Mouse (Mus musculus) MEL (cell line): ENCODE results near the gene Ptcd2. TPM values are rescaled to one million over a fixed set of nuclear protein-coding genes. Genes with fewer than 3 reads are reported as not detected.

Experiments used
- DNase-seq: peaks from one replicate; pipeline ENCODE4 v3.0.0; 2011; ENCODE audit warnings: low read depth, low spot score
- H3K27ac ChIP-seq: 2 replicates; pipeline ENCODE4 v1.5.1; 2012; ENCODE audit warnings: low read depth, mild to moderate bottlenecking, control low read depth, low read length, moderate library complexity; ENCODE audit not compliant: control insufficient read depth
- H3K27me3 ChIP-seq, 2 experiments: fragments of 150-350 bp in 1 of 2; sonication (generic) in 1 of 2; 2 replicates each; pipeline ENCODE4 v1.6.1; 2012; ENCODE audit warnings: low read length in 2 of 2, mild to moderate bottlenecking in 2 of 2, improper control_type of control experiment in 1 of 2, moderate library complexity in 1 of 2; ENCODE audit not compliant: insufficient read depth in 2 of 2, control insufficient read depth in 1 of 2
- H3K36me3 ChIP-seq, 2 experiments: 2 replicates each; pipeline ENCODE4 v1.6.1; 2012 to 2014; ENCODE audit warnings: low read length in 2 of 2, improper control_type of control experiment in 1 of 2, inconsistent platforms in 1 of 2, mild to moderate bottlenecking in 1 of 2; ENCODE audit not compliant: insufficient read depth in 2 of 2, control insufficient read depth in 1 of 2
- H3K4me1 ChIP-seq, 2 experiments: fragments of 150-350 bp in 1 of 2; sonication (generic) in 1 of 2; 2 replicates each; pipeline ENCODE4 v1.6.1; 2012; ENCODE audit warnings: low read length in 2 of 2, improper control_type of control experiment in 1 of 2, mild to moderate bottlenecking in 1 of 2; ENCODE audit not compliant: insufficient read depth in 2 of 2, control insufficient read depth in 1 of 2
- H3K4me3 ChIP-seq, 2 experiments: fragments of 150-350 bp in 1 of 2; sonication (generic) in 1 of 2; 2 replicates each; pipeline ENCODE4 v1.5.1; 2012; ENCODE audit warnings: low read depth in 2 of 2, low read length in 2 of 2, mild to moderate bottlenecking in 2 of 2, moderate library complexity in 2 of 2, control low read depth in 1 of 2, improper control_type of control experiment in 1 of 2; ENCODE audit not compliant: control insufficient read depth in 1 of 2, insufficient read depth in 1 of 2
- H3K79me2 ChIP-seq: 2 replicates; pipeline ENCODE4 v1.6.1; 2012; ENCODE audit warnings: mild to moderate bottlenecking, low read length, moderate library complexity; ENCODE audit not compliant: control insufficient read depth, poor library complexity, insufficient read depth
- H3K9ac ChIP-seq: 2 replicates; pipeline ENCODE4 v1.6.1; 2012; ENCODE audit warnings: low read depth, mild to moderate bottlenecking, control low read depth, low read length, moderate library complexity; ENCODE audit not compliant: control insufficient read depth, poor library complexity, severe bottlenecking
- H3K9me3 ChIP-seq: fragments of 150-350 bp; sonication (generic); replicated peaks from 2 replicates; pipeline ENCODE4 v1.6.1; 2012; ENCODE audit warnings: mild to moderate bottlenecking, low read length, improper control_type of control experiment, moderate library complexity; ENCODE audit not compliant: insufficient read depth
- CHD1 ChIP-seq: IDR thresholded peaks from 2 replicates; pipeline ENCODE4 v1.6.1; 2012; ENCODE audit warnings: low read depth, mild to moderate bottlenecking, inconsistent platforms, low read length, improper control_type of control experiment
- E2F4 ChIP-seq: IDR thresholded peaks from 2 replicates; pipeline ENCODE4 v1.6.1; 2011; ENCODE audit warnings: low read depth, low read length, improper control_type of control experiment, borderline replicate concordance
- EP300 ChIP-seq, 2 experiments: IDR thresholded peaks; 2 replicates each; pipeline ENCODE4 v1.6.1; 2011; ENCODE audit warnings: improper control_type of control experiment in 2 of 2, low read length in 2 of 2, low read depth in 1 of 2, mild to moderate bottlenecking in 1 of 2
- GATA1 ChIP-seq: IDR thresholded peaks from 2 replicates; pipeline ENCODE4 v1.6.1; 2011; ENCODE audit warnings: low read depth, low read length, improper control_type of control experiment
- JUND ChIP-seq: IDR thresholded peaks from 2 replicates; pipeline ENCODE4 v1.6.1; 2011; ENCODE audit warnings: low read depth, mild to moderate bottlenecking, improper control_type of control experiment, low read length
- MAZ ChIP-seq: IDR thresholded peaks from 2 replicates; pipeline ENCODE4 v1.6.1; 2012; ENCODE audit warnings: low read depth, mild to moderate bottlenecking, inconsistent platforms, low read length, improper control_type of control experiment
- MEF2A ChIP-seq: IDR thresholded peaks from 2 replicates; pipeline ENCODE4 v1.6.1; 2014; ENCODE audit warnings: low read depth, mild to moderate bottlenecking, inconsistent platforms, low read length, improper control_type of control experiment; ENCODE audit not compliant: poor library complexity, insufficient replicate concordance, severe bottlenecking; ENCODE audit errors: extremely low read depth
- MYC ChIP-seq: IDR thresholded peaks from 2 replicates; pipeline ENCODE4 v1.6.1; 2011; ENCODE audit warnings: low read depth, mild to moderate bottlenecking, low read length, improper control_type of control experiment, moderate library complexity
- POLR2A ChIP-seq, 2 experiments: IDR thresholded peaks; 2 replicates each; pipeline ENCODE4 v1.6.1; 2011 to 2012; ENCODE audit warnings: low read length in 2 of 2, mild to moderate bottlenecking in 2 of 2, control low read depth in 1 of 2, improper control_type of control experiment in 1 of 2, low read depth in 1 of 2, moderate library complexity in 1 of 2; ENCODE audit not compliant: control insufficient read depth in 1 of 2, insufficient read depth in 1 of 2, poor library complexity in 1 of 2
- POLR2AphosphoS2 ChIP-seq: IDR thresholded peaks from 2 replicates; pipeline ENCODE4 v1.6.1; 2011; ENCODE audit warnings: low read length, improper control_type of control experiment
- POLR2AphosphoS5 ChIP-seq: IDR thresholded peaks from 2 replicates; pipeline ENCODE4 v1.6.1; 2012; ENCODE audit warnings: low read depth, borderline replicate concordance, mild to moderate bottlenecking, inconsistent platforms, low read length, moderate library complexity, mixed read lengths
- TBP ChIP-seq: IDR thresholded peaks from 2 replicates; pipeline ENCODE4 v1.8.0; 2011; ENCODE audit warnings: low read depth, low read length, improper control_type of control experiment
- TCF12 ChIP-seq: IDR thresholded peaks from 2 replicates; pipeline ENCODE4 v1.6.1; 2014; ENCODE audit warnings: low read depth, mild to moderate bottlenecking, inconsistent platforms, low read length, improper control_type of control experiment, moderate library complexity
- ZNF384 ChIP-seq: IDR thresholded peaks from 2 replicates; pipeline ENCODE4 v1.6.1; 2012; ENCODE audit warnings: low read depth, mild to moderate bottlenecking, inconsistent platforms, low read length, improper control_type of control experiment
- polyA plus RNA-seq, 2 experiments: library from polyadenylated mRNA; stranded (reverse) in 1 of 2; unstranded in 1 of 2; fragments of >175 nt in 1 of 2; fragments of >200 nt in 1 of 2; gene quantifications; 2 replicates each; pipeline versions ENCODE4 v1.2.1 to v1.2.4; 2012; ENCODE audit warnings: low replicate concordance in 2 of 2, low read depth in 1 of 2; ENCODE audit not compliant: insufficient read length in 2 of 2, insufficient read depth in 1 of 2, missing spikeins in 1 of 2
- total RNA-seq: library from RNA; depleted of rRNA; stranded (reverse); fragments of 300-350 nt; gene quantifications from 2 replicates; pipeline ENCODE4 v1.2.3, GENCODE M21; 2012

Ptcd2 gene
- total and polyA plus RNA-seq, 3 experiments, result 42.9 to 55.3 TPM; not detected in 1

DNA sequence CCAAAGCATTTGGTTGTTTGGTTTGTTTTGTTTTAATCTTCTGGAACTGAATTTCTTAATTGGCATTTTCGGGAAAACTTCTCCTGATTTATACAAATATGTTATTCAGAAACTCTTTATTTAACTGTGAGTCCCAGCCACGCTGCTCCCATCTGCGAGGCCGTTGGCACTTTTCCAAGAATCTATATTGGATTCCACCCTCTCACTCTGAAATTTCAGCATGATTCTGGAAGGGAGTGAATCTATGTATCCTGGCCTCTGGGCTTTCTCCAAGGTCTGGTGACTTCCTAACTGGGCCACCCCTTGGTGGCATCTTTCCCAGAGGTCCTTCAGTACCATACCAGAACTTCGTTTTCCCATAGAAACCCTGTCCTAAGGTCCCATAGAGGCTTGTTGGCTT lies 40.7 kb downstream of the Ptcd2 start:
- no peaks in the 10 kb centered on the region for H3K79me2 ChIP-seq
- no peaks in the 10 kb centered on the region; a peak in 1 of 4 replicates for H3K27me3 ChIP-seq
- H3K27ac ChIP-seq, result no peak overlapping the region
- TF ChIP-seq MAZ, result no peak
- H3K4me1 ChIP-seq, result no peaks in the 10 kb centered on the region
- DNase-seq, result no peak
- H3K4me3 ChIP-seq, result no peak overlapping the region
- H3K9ac ChIP-seq, result no peak overlapping the region
- H3K36me3 ChIP-seq, result no peaks in the 10 kb centered on the region
- no peaks in the 10 kb centered on the region for H3K9me3 ChIP-seq

DNA sequence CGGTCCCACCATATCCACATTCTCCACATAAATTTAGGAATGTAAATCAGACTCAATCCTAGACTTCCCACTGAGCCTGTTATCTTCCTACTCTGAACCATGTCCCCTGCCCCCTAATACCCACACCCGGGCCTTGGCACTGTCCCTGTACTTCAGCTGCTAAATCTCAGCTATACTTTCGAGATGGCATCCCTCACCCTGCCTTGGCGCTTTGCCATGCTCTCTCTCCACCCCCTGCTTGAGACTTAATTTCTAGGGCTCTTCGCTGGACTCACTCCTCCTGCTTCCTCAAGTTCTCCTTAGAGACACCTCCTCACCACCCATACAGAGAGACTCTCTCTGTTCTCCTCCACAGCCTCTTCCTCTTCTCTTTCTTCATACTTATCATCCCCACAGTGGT lies 44.6 kb downstream of the Ptcd2 start:
- Histone ChIP-seq H3K27ac (no peak overlapping the region), H3K27me3 (no peaks in the 10 kb centered on the region; a peak in 1 of 4 replicates), H3K4me1 (no peaks in the 10 kb centered on the region), H3K36me3 (no peaks in the 10 kb centered on the region), H3K9ac (no peak overlapping the region), H3K9me3 (no peaks in the 10 kb centered on the region), H3K79me2 (no peaks in the 10 kb centered on the region), H3K4me3 (no peak overlapping the region)
- no peak for DNase-seq
- TF ChIP-seq MYC (no peak), EP300 (IDR thresholded peaks at IDR 0.05; ENCODE audit: low read depth in 1 of 2, low read length in 2 of 2) (no peak), E2F4 (no peak), CHD1 (no peak), JUND (no peak)

DNA sequence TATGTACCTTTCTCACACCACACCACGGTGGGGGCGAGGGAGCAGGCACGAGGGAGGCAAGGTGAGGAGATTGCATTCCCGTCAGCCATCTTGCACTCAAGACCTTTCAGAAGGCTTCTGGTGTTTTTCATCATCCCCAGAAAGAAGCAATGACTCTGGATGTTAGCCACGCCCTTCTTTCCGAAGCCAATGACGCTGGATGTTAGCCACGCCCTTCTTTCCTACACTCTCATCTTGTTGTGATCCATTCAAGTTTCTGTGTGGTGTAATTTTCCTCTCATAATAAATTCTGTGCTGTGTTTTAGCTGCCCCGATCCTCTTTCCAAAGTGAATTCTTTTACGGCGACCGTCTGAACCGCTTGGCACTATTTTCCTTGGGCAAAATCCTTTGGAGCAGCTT lies 50.3 kb downstream of the Ptcd2 start:
- H3K4me3 ChIP-seq, result no peak overlapping the region
- H3K27ac ChIP-seq, result no peak overlapping the region
- TF ChIP-seq ZNF384 (no peak), MEF2A (no peak), POLR2AphosphoS5 (no peak), TBP (no peak), GATA1 (no peak), POLR2AphosphoS2 (no peak), POLR2A (IDR thresholded peaks at IDR 0.05; ENCODE audit: control insufficient read depth in 1 of 2, insufficient read depth in 1 of 2, low read depth in 1 of 2, low read length in 2 of 2, poor library complexity in 1 of 2) (no peak), TCF12 (no peak)
- no peaks in the 10 kb centered on the region for H3K9me3 ChIP-seq
- no peak for DNase-seq
- no peaks in the 10 kb centered on the region for H3K36me3 ChIP-seq
- no peak overlapping the region for H3K9ac ChIP-seq
- H3K79me2 ChIP-seq, result no peaks in the 10 kb centered on the region
- H3K27me3 ChIP-seq, result no peaks in the 10 kb centered on the region
- no peaks in the 10 kb centered on the region for H3K4me1 ChIP-seq
